Mouse (Mus musculus): ENCODE results near the gene Nle1.

DNA sequence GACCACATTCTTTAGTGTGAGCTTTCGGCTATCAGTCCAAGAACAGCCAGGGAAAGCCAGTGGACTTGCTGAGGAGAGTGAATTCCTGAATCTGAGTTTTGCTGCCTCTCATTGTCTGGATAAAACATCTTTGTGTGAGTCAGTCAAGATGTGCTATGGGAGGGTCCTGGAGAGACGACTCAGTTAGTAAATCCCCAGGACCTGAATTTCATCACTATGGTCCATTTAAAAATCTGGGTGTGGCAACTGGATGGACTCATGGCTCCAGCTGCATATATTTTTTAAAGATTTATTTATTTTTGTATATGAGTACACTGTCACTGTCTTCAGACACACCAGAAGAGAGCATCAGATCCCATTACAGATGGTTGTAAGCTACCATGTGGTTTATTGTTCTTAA lies 37.4 kb upstream of the Nle1 start:
- TF ChIP-seq EP300 (IDR thresholded peaks at IDR 0.05) (no peak), CTCF (IDR thresholded peaks at IDR 0.05) (no peak)

Measured in lung, postnatal 0 days (tissue).